Mouse (Mus musculus) spleen, adult 10 weeks (tissue): ENCODE data around the gene 9430015G10Rik. TPM values are rescaled to one million over a fixed set of nuclear protein-coding genes. Genes with fewer than 3 reads are reported as not detected.

Source experiments
- polyA plus RNA-seq: library from polyadenylated mRNA; stranded (reverse); fragments of 350-450 nt; fragmentation: Illumina TruSeq; extraction: RNeasy Lipid Tissue Mini Kit (QIAGEN cat#74804); gene quantifications from one replicate; pipeline ENCODE4 v1.2.3, GENCODE M21; 2015; ENCODE audit warnings: low replicate concordance; ENCODE audit not compliant: insufficient read depth

Gene 9430015G10Rik
- 42.0 TPM for polyA plus RNA-seq

GRCm38 (mm10) chr4:156109570-156110331, at the start of gene 9430015G10Rik:
Gene 9430015G10Rik (plus strand): TSS chr4:156109982.

GRCm38 (mm10) chr4:156130436-156130835, 20.7 kb downstream of the 9430015G10Rik start, which contains the start of gene Rnf223:
Gene Rnf223 (plus strand): TSS chr4:156130513.

Other genes starting within 250 kb of the 9430015G10Rik start
- gene Tas1r3, start 246.6 kb upstream of the 9430015G10Rik start, polyA plus RNA-seq = 0.52 TPM
- gene Cptp, start 240.5 kb upstream of the 9430015G10Rik start, polyA plus RNA-seq = 5.6 TPM
- 31.0 TPM for gene Ints11, start 240.4 kb upstream of the 9430015G10Rik start, polyA plus RNA-seq
- gene Pusl1, start 218.2 kb upstream of the 9430015G10Rik start, polyA plus RNA-seq = 12.9 TPM
- gene Acap3, start 218.2 kb upstream of the 9430015G10Rik start, polyA plus RNA-seq = 11.1 TPM
- 75.5 TPM for gene Ube2j2, start 166.2 kb upstream of the 9430015G10Rik start, polyA plus RNA-seq
- gene C1qtnf12, start 147.7 kb upstream of the 9430015G10Rik start, polyA plus RNA-seq = 14.8 TPM
- gene B3galt6, start 117.3 kb upstream of the 9430015G10Rik start, polyA plus RNA-seq = 4.0 TPM
- 176 TPM for gene Sdf4, start 117.1 kb upstream of the 9430015G10Rik start, polyA plus RNA-seq
- 11.0 TPM for gene Tnfrsf4, start 96.1 kb upstream of the 9430015G10Rik start, polyA plus RNA-seq
- gene Tnfrsf18, start 83.8 kb upstream of the 9430015G10Rik start, polyA plus RNA-seq = 10.7 TPM
- not detected for gene Ttll10, start 50.6 kb upstream of the 9430015G10Rik start, polyA plus RNA-seq
- 0.10 TPM for gene Rnf223, start 20.5 kb downstream of the 9430015G10Rik start, polyA plus RNA-seq
- gene Agrn, start 87.5 kb downstream of the 9430015G10Rik start, polyA plus RNA-seq = 14.3 TPM
- gene Isg15, start 90.8 kb downstream of the 9430015G10Rik start, polyA plus RNA-seq = 27.0 TPM
- gene AW011738, start 93.3 kb downstream of the 9430015G10Rik start, polyA plus RNA-seq = 15.6 TPM
- 1.3 TPM for gene Perm1, start 105.9 kb downstream of the 9430015G10Rik start, polyA plus RNA-seq
- 23.9 TPM for gene Plekhn1, start 124.9 kb downstream of the 9430015G10Rik start, polyA plus RNA-seq
- gene Noc2l, start 126.0 kb downstream of the 9430015G10Rik start, polyA plus RNA-seq = 63.6 TPM
- 2.3 TPM for gene Samd11, start 145.7 kb downstream of the 9430015G10Rik start, polyA plus RNA-seq
- not detected for gene Vmn2r-ps159, start 221.1 kb downstream of the 9430015G10Rik start, polyA plus RNA-seq